Mouse (Mus musculus) embryonic stem cell, embryonic (primary cell): ENCODE results near the gene Smarcc2.

Experiments used
- CTCF ChIA-PET, 4 experiments: fragments of 300-600 bp in 2 of 4; fragments of 350-600 bp in 2 of 4; sonication (Branson Sonifier 250); formaldehyde crosslinking; loops; one replicate each; lab custom pipeline; 2022; ENCODE audit warnings: inconsistent platforms in 2 of 4; lab: Charles Lee
- POLR2A ChIA-PET, 4 experiments: fragments of 300-600 bp in 2 of 4; fragments of 350-600 bp in 2 of 4; sonication (Branson Sonifier 250); formaldehyde crosslinking; loops; one replicate each; lab custom pipeline; 2022; ENCODE audit warnings: antibody characterized with exemption in 4 of 4, inconsistent platforms in 1 of 4; lab: Charles Lee

Gene Smarcc2

GRCm38 (mm10) chr10:128435186-128435823, 23.7 kb upstream of the Smarcc2 start:
- CTCF ChIA-PET: interaction anchor here in 2 of 4 experiments (0.6 kb wide), 2 partner anchors 305 to 498 kb away, joined by 4 to 5 read pairs; no protein-coding TSS in a partner anchor
- POLR2A ChIA-PET: interaction anchor here in 1 of 4 experiments (0.8 kb wide), 1 partner anchor 24 kb away, joined by 3 read pairs; the partner anchor contains the start of genes Nabp2 and Rnf41

GRCm38 (mm10) chr10:128435873-128436272, 23.2 kb upstream of the Smarcc2 start:
- ChIA-PET POLR2A (interaction anchor here in 1 of 4 experiments (0.7 kb wide), 1 partner anchor 24 kb away, joined by 3 read pairs; the partner anchor contains the start of genes Nabp2 and Rnf41), CTCF (interaction anchor here in 1 of 4 experiments (0.6 kb wide), 1 partner anchor 498 kb away, joined by 5 read pairs; no protein-coding TSS in a partner anchor)

GRCm38 (mm10) chr10:128436376-128436775, 22.7 kb upstream of the Smarcc2 start:
- POLR2A ChIA-PET: interaction anchor here in 1 of 4 experiments (0.7 kb wide), 1 partner anchor 25 kb away, joined by 3 read pairs; the partner anchor contains the start of genes Nabp2 and Rnf41
- CTCF ChIA-PET: no interaction called here

GRCm38 (mm10) chr10:128438675-128439279, 20.3 kb upstream of the Smarcc2 start:
- CTCF ChIA-PET: interaction anchor here in 3 of 4 experiments (0.6 to 2.7 kb wide), 4 partner anchors 10 to 95 kb away, joined by 4 to 14 read pairs (median 8); no protein-coding TSS in a partner anchor
- POLR2A ChIA-PET: interaction anchor here in 3 of 4 experiments (0.6 to 1.9 kb wide), 10 partner anchors 8 to 817 kb away, joined by 3 to 5 read pairs (median 3); partner anchors contain the start of genes Cnpy2 (in 2 of the 3), Nabp2 (in 1 of the 3) and Rnf41 (in 1 of the 3)

GRCm38 (mm10) chr10:128440407-128440806, 18.6 kb upstream of the Smarcc2 start:
- POLR2A ChIA-PET: interaction anchor here (0.7 to 2.7 kb wide), 28 partner anchors 9 to 405 kb away, joined by 3 to 19 read pairs (median 4); partner anchors contain the start of genes Nabp2 (in 3 of the 4), Rnf41 (in 3 of the 4), Cs (in 1 of the 4) and Esyt1 (in 1 of the 4)
- CTCF ChIA-PET: interaction anchor here (0.6 to 2.7 kb wide), 27 partner anchors 9 to 333 kb away, joined by 3 to 11 read pairs (median 4); partner anchors contain the start of genes Nabp2 (in 3 of the 4), Rnf41 (in 3 of the 4) and Ankrd52 (in 2 of the 4)

- CTCF ChIA-PET: interaction anchor here in 3 of 4 experiments (0.6 to 2.7 kb wide), 14 partner anchors 7 to 191 kb away, joined by 3 to 11 read pairs (median 4); partner anchors contain the start of genes Ankrd52 (in 2 of the 3), Nabp2 (in 1 of the 3) and Rnf41 (in 1 of the 3)
- POLR2A ChIA-PET: interaction anchor here (0.6 to 2.7 kb wide), 16 partner anchors 10 to 482 kb away, joined by 3 to 19 read pairs (median 4); partner anchors contain the start of genes Nabp2 (in 2 of the 4), Rnf41 (in 2 of the 4), Ankrd52 (in 1 of the 4) and Bloc1s1 (in 1 of the 4)
Observed at GRCm38 (mm10) chr10:128441324-128442119, 17.5 kb upstream of the Smarcc2 start.

GRCm38 (mm10) chr10:128442718-128443117, 16.3 kb upstream of the Smarcc2 start:
- POLR2A ChIA-PET: interaction anchor here in 1 of 4 experiments (0.6 kb wide), 1 partner anchor 10 kb away, joined by 3 read pairs; no protein-coding TSS in a partner anchor

GRCm38 (mm10) chr10:128444354-128444753, 14.7 kb upstream of the Smarcc2 start:
- CTCF ChIA-PET: no interaction called here
- POLR2A ChIA-PET: no interaction called here

More at GRCm38 (mm10) chr10:128442718-128443117, 16.3 kb upstream of the Smarcc2 start:
- CTCF ChIA-PET: no interaction called here

- ChIA-PET CTCF (no interaction called here), POLR2A (interaction anchor here in 1 of 4 experiments (0.6 to 1.2 kb wide), 3 partner anchors 14 to 71 kb away, joined by 3 to 5 read pairs (median 3); partner anchors contain the start of genes Nabp2 and Rnf41)
Observed at GRCm38 (mm10) chr10:128445407-128445806, 13.6 kb upstream of the Smarcc2 start.

- ChIA-PET CTCF (interaction anchor here in 2 of 4 experiments (0.7 to 1.0 kb wide), 3 partner anchors 10 to 645 kb away, joined by 3 to 6 read pairs (median 3); no protein-coding TSS in a partner anchor), POLR2A (interaction anchor here in 3 of 4 experiments (0.7 to 1.6 kb wide), 6 partner anchors 9 to 157 kb away, joined by 3 to 10 read pairs (median 4); partner anchors contain the start of genes Ankrd52 (in 1 of the 3), Nabp2 (in 1 of the 3) and Rnf41 (in 1 of the 3))
Observed at GRCm38 (mm10) chr10:128451014-128451413, 8.0 kb upstream of the Smarcc2 start.

- ChIA-PET CTCF (interaction anchor here (0.6 to 1.6 kb wide), 14 partner anchors 15 to 171 kb away, joined by 3 to 7 read pairs (median 4); partner anchors contain the start of genes Nabp2 (in 2 of the 4) and Rnf41 (in 2 of the 4)), POLR2A (interaction anchor here in 3 of 4 experiments (0.8 to 1.8 kb wide), 8 partner anchors 8 to 80 kb away, joined by 3 to 6 read pairs (median 3); partner anchors contain the start of genes Nabp2 (in 2 of the 3), Rnf41 (in 2 of the 3) and Ankrd52 (in 1 of the 3))
Observed at GRCm38 (mm10) chr10:128454471-128454870, 4.6 kb upstream of the Smarcc2 start.

GRCm38 (mm10) chr10:128455280-128455679, 3.8 kb upstream of the Smarcc2 start:
- ChIA-PET CTCF (interaction anchor here (0.6 to 1.6 kb wide), 10 partner anchors 16 to 172 kb away, joined by 3 to 5 read pairs (median 5); partner anchors contain the start of genes Nabp2 (in 2 of the 4) and Rnf41 (in 2 of the 4)), POLR2A (interaction anchor here in 3 of 4 experiments (0.9 to 1.5 kb wide), 6 partner anchors 13 to 81 kb away, joined by 3 to 6 read pairs (median 4); partner anchors contain the start of genes Nabp2 (in 2 of the 3), Rnf41 (in 2 of the 3) and Ankrd52 (in 1 of the 3))

- ChIA-PET CTCF (interaction anchor here in 2 of 4 experiments (0.6 to 1.5 kb wide), 5 partner anchors 17 to 276 kb away, joined by 3 read pairs; no protein-coding TSS in a partner anchor), POLR2A (interaction anchor here in 3 of 4 experiments (0.6 to 4.9 kb wide), 9 partner anchors 16 to 348 kb away, joined by 3 to 31 read pairs (median 4); partner anchors contain the start of genes Coq10a (in 1 of the 3) and Erbb3 (in 1 of the 3))
Observed at GRCm38 (mm10) chr10:128457676-128458075, 1.4 kb upstream of the Smarcc2 start.

GRCm38 (mm10) chr10:128458348-128458718, 715 bp upstream of the Smarcc2 start:
- ChIA-PET POLR2A (interaction anchor here (0.6 to 4.9 kb wide), 7 partner anchors 16 to 131 kb away, joined by 3 to 31 read pairs (median 5); partner anchors contain the start of genes Zc3h10 (in 2 of the 4) and Erbb3 (in 1 of the 4)), CTCF (interaction anchor here in 1 of 4 experiments (1.5 kb wide), 1 partner anchor 118 kb away, joined by 3 read pairs; no protein-coding TSS in a partner anchor)

- ChIA-PET CTCF (interaction anchor here (0.6 to 2.1 kb wide), 15 partner anchors 10 to 954 kb away, joined by 3 to 9 read pairs (median 4); partner anchors contain the start of gene Esyt1 (in 1 of the 4)), POLR2A (interaction anchor here (0.5 to 4.9 kb wide), 44 partner anchors 9 to 397 kb away, joined by 3 to 31 read pairs (median 4); partner anchors contain the start of genes Cnpy2 (in 3 of the 4), Myl6 (in 3 of the 4), Zc3h10 (in 3 of the 4) and Esyt1 (in 2 of the 4))
Observed at GRCm38 (mm10) chr10:128459409-128460269, 591 bp downstream of the Smarcc2 start.
